In genomic region chr14:16366986-16367385, GRCm38 (mm10) we compare ENCODE assay signal across 8 mouse cellular contexts. TPM values are rescaled to one million over a fixed set of nuclear protein-coding genes. Genes with fewer than 3 reads are reported as not detected.
A peak's percentile ranks its signal among the peaks of the same experiment; 100 is the strongest.
DNase-seq lines count a peak whose midpoint lies in the region; ATAC-seq and TF ChIP-seq lines count a peak whose summit lies in the region.

No protein-coding gene starts in this region.

- TF ChIP-seq POLR2A in brain, embryonic 14.5 days (IDR thresholded peaks at IDR 0.05; ENCODE audit: borderline replicate concordance, extremely low read depth, insufficient read depth, insufficient read length, poor library complexity, severe bottlenecking) = no peak

- peak overlapping the region; percentile 99; the same call in 1 of the 2 replicates for H3K9ac ChIP-seq in kidney, embryonic 14.5 days (ENCODE audit: low read depth, low read length)
- peak overlapping the region; percentile 97; the same call in 1 of the 2 replicates for H3K9ac ChIP-seq in hindbrain, embryonic 12.5 days
- H3K9ac ChIP-seq in midbrain, embryonic 12.5 days (replicated peaks) = peak overlapping the region; percentile 98; the same call in 1 of the 2 replicates

- 0 out of 2 replicates have a peak, but pooled peaks cover 9% of the 10 kb centered on the region for H3K4me1 ChIP-seq in kidney, embryonic 14.5 days (ENCODE audit: control insufficient read depth, insufficient read depth, low read length)
- peaks cover 17% of the 10 kb centered on the region for H3K4me1 ChIP-seq in hindbrain, embryonic 12.5 days
- H3K4me1 ChIP-seq in midbrain, embryonic 12.5 days = peaks cover 19% of the 10 kb centered on the region

- H3K27ac ChIP-seq in kidney, embryonic 14.5 days (ENCODE audit: low read depth, low read length) = no peak overlapping the region
- H3K27ac ChIP-seq in hindbrain, embryonic 12.5 days = no peak overlapping the region
- H3K27ac ChIP-seq in midbrain, embryonic 12.5 days (replicated peaks) = no peak overlapping the region

- 33% methylated on average over 2 of the region's 2 CpGs for WGBS in kidney, embryonic 14.5 days
- 38% methylated on average over 2 of the region's 2 CpGs for WGBS in hindbrain, embryonic 12.5 days
- 64% methylated on average over 2 of the region's 2 CpGs for WGBS in midbrain, embryonic 12.5 days

- no peak for ATAC-seq in kidney, embryonic 14.5 days (ENCODE audit: low FRiP score, low TSS enrichment)
- ATAC-seq in hindbrain, embryonic 12.5 days (ENCODE audit: low FRiP score) = no peak
- no peak for ATAC-seq in midbrain, embryonic 12.5 days (ENCODE audit: low FRiP score, low read depth)
- no peak for ATAC-seq in frontal cortex, adult (ENCODE audit: low TSS enrichment)

- no peaks in the 10 kb centered on the region for H3K9me3 ChIP-seq in kidney, embryonic 14.5 days (ENCODE audit: control insufficient read depth, low read length)
- no peaks in the 10 kb centered on the region for H3K9me3 ChIP-seq in hindbrain, embryonic 12.5 days (replicated peaks)
- H3K9me3 ChIP-seq in midbrain, embryonic 12.5 days = no peaks in the 10 kb centered on the region

- peak overlapping the region; percentile 95 for H3K4me3 ChIP-seq in kidney, embryonic 14.5 days (ENCODE audit: low read length)
- H3K4me3 ChIP-seq in hindbrain, embryonic 12.5 days = peak overlapping the region; percentile 79
- peak overlapping the region; percentile 97 for H3K4me3 ChIP-seq in midbrain, embryonic 12.5 days

- DNase-seq in kidney, postnatal 36 days = no peak
- peak; percentile 28 for DNase-seq in brain, embryonic 14.5 days (ENCODE audit: low read depth)
- no peak for DNase-seq in layer of hippocampus, adult 9-10 months (ENCODE audit: low spot score)
- no peak for DNase-seq in urinary bladder, postnatal 36 days (ENCODE audit: low spot score in 2 of 2)

- no peaks in the 10 kb centered on the region for H3K27me3 ChIP-seq in kidney, embryonic 14.5 days (ENCODE audit: control insufficient read depth, insufficient read depth, low read length)
- no peaks in the 10 kb centered on the region for H3K27me3 ChIP-seq in hindbrain, embryonic 12.5 days
- H3K27me3 ChIP-seq in midbrain, embryonic 12.5 days = no peaks in the 10 kb centered on the region

- peak overlapping the region; percentile 59 for H3K4me2 ChIP-seq in kidney, embryonic 14.5 days (replicated peaks; ENCODE audit: low read depth, low read length)
- H3K4me2 ChIP-seq in hindbrain, embryonic 12.5 days (replicated peaks) = peak overlapping the region; percentile 64
- peak overlapping the region; percentile 77 for H3K4me2 ChIP-seq in midbrain, embryonic 12.5 days (replicated peaks)

- TF ChIP-seq CTCF in brain, embryonic 14.5 days (IDR thresholded peaks at IDR 0.05; ENCODE audit: borderline replicate concordance, extremely low read depth, insufficient read depth, insufficient read length) = no peak

- H3K36me3 ChIP-seq in kidney, embryonic 14.5 days (ENCODE audit: control insufficient read depth, insufficient read depth, low read length) = no peaks in the 10 kb centered on the region
- no peaks in the 10 kb centered on the region for H3K36me3 ChIP-seq in hindbrain, embryonic 12.5 days
- H3K36me3 ChIP-seq in midbrain, embryonic 12.5 days = 0 out of 2 replicates have a peak, but pooled peaks cover 4% of the 10 kb centered on the region

RNA-seq across cellular contexts. Expression of gene Top2b, which starts 2.0 kb away (rescaled TPM):
- polyA plus RNA-seq in kidney, embryonic 14.5 days (2014; fragmentation: Nextera tagmentation; extraction: Ambion mirVana) = 66.7 and 92.5 TPM in 2 replicates
- 111 and 136 TPM in 2 replicates for polyA plus RNA-seq in brain, embryonic 14.5 days (2012; rRNA removed)
- 176 and 181 TPM in 2 replicates for polyA plus RNA-seq in hindbrain, embryonic 12.5 days (2016; fragmentation: Nextera tagmentation; extraction: Ambion mirVana)
- 173 and 199 TPM in 2 replicates for polyA plus RNA-seq in midbrain, embryonic 12.5 days (2016; fragmentation: Nextera tagmentation; extraction: Ambion mirVana)
